Mouse (Mus musculus) ES-E14 (cell line): ENCODE data around the gene Rtn4. TPM values are rescaled to one million over a fixed set of nuclear protein-coding genes. Genes with fewer than 3 reads are reported as not detected.

Source experiments
- DNase-seq: peaks from one replicate; pipeline ENCODE4 v3.0.0-alpha.2; 2013; ENCODE audit warnings: low read depth, low spot score
- H3K27ac ChIP-seq: 2 replicates; pipeline ENCODE4 v1.5.1; 2012; ENCODE audit warnings: low read depth, mild to moderate bottlenecking, low read length, moderate library complexity, mixed read lengths; ENCODE audit not compliant: poor library complexity, insufficient read depth, severe bottlenecking
- H3K36me3 ChIP-seq: 2 replicates; pipeline ENCODE4 v1.6.1; 2012; ENCODE audit warnings: mild to moderate bottlenecking, low read length, moderate library complexity, mixed read lengths; ENCODE audit not compliant: control insufficient read depth, poor library complexity, insufficient read depth, severe bottlenecking
- H3K4me1 ChIP-seq, 2 experiments: fragments of 150-350 bp in 1 of 2; sonication (generic) in 1 of 2; 2 replicates each; pipeline ENCODE4 v1.6.1; 2012; ENCODE audit warnings: low read length in 2 of 2, mild to moderate bottlenecking in 1 of 2, mixed read lengths in 1 of 2; ENCODE audit not compliant: control insufficient read depth in 2 of 2, insufficient read depth in 2 of 2, poor library complexity in 1 of 2
- H3K4me3 ChIP-seq, 2 experiments: fragments of 150-350 bp in 1 of 2; sonication (generic) in 1 of 2; 2 replicates each; pipeline ENCODE4 v1.5.1; 2012; ENCODE audit warnings: low read length in 2 of 2, low read depth in 1 of 2, mild to moderate bottlenecking in 1 of 2, mixed read lengths in 1 of 2; ENCODE audit not compliant: insufficient read depth in 1 of 2, poor library complexity in 1 of 2, severe bottlenecking in 1 of 2
- H3K9ac ChIP-seq: 2 replicates; pipeline ENCODE4 v1.6.1; 2012; ENCODE audit warnings: low read depth, mild to moderate bottlenecking, low read length, mixed read lengths; ENCODE audit not compliant: poor library complexity, insufficient read depth, severe bottlenecking
- H3K9me3 ChIP-seq: fragments of 150-350 bp; sonication (generic); 2 replicates; pipeline ENCODE4 v1.6.1; 2012; ENCODE audit warnings: low read depth, mild to moderate bottlenecking, low read length; ENCODE audit not compliant: control insufficient read depth, insufficient read depth
- CHD2 ChIP-seq: IDR thresholded peaks from 2 replicates; pipeline ENCODE4 v1.6.1; 2014; ENCODE audit warnings: mild to moderate bottlenecking, low read depth, low read length, inconsistent platforms
- HCFC1 ChIP-seq: IDR thresholded peaks from 2 replicates; pipeline ENCODE4 v1.6.1; 2012; ENCODE audit warnings: low read length, inconsistent platforms, borderline replicate concordance; ENCODE audit not compliant: insufficient read depth
- MAFK ChIP-seq: IDR thresholded peaks from 2 replicates; pipeline ENCODE4 v1.6.1; 2014; ENCODE audit warnings: mild to moderate bottlenecking, low read depth, low read length, inconsistent platforms; ENCODE audit not compliant: insufficient read depth
- ZC3H11A ChIP-seq: IDR thresholded peaks from 2 replicates; pipeline ENCODE4 v1.6.1; 2012; ENCODE audit warnings: low read depth, mild to moderate bottlenecking, inconsistent platforms, low read length, borderline replicate concordance
- ZNF384 ChIP-seq: IDR thresholded peaks from 2 replicates; pipeline ENCODE4 v1.6.1; 2012; ENCODE audit warnings: low read depth, low read length, inconsistent platforms
- in situ Hi-C, 2 experiments: fragments of 600-800 bp; cut with MboI; formaldehyde crosslinking; loops; one replicate each; pipeline ENCODE4 v1.15.1; 2025; ENCODE audit warnings: low sequenced_read_pairs in 2 of 2, inconsistent platforms in 1 of 2; ENCODE audit not compliant: unreplicated experiment in 2 of 2
- total RNA-seq: library from RNA; depleted of rRNA; stranded (reverse); fragments of 300-350 nt; gene quantifications from 2 replicates; pipeline ENCODE4 v1.2.3, GENCODE M21; 2012

Rtn4 gene
- total RNA-seq, 1 experiment, result 368 TPM

DNA sequence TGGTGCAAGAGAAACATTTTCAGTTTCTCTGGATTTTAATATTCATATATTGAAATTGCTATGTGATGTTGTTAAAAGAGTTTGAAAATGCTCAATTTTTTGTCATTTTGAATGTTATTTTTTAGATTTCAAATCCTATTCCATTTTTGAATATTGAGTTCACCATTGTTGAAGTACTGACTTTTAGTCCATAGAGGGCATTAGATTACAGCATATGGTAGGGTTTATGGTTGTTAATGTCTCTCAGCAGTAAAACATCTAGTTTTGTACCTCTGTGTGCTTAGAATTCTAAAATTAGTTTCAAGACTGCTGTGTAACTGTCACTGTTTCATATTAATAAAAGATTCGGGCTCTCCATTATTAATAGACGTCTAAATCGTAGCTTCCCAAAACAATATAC, 22.8 kb downstream of the Rtn4 start:
- H3K27ac ChIP-seq, result no peak overlapping the region; the same call in 1 of the 2 replicates
- peaks cover 4 to 8% of the 10 kb centered on the region in 2 experiments for H3K4me1 ChIP-seq
- no peaks in the 10 kb centered on the region for H3K36me3 ChIP-seq
- in situ Hi-C loops, result no loop called here
- DNase-seq, result no peak
- TF ChIP-seq CHD2, result no peak
- TF ChIP-seq MAFK, result no peak
- no peak for TF ChIP-seq ZNF384
- no peak for TF ChIP-seq ZC3H11A
- H3K9ac ChIP-seq, result no peak overlapping the region
- H3K9me3 ChIP-seq, result no peaks in the 10 kb centered on the region
- no peak overlapping the region for H3K4me3 ChIP-seq

GRCm38 (mm10) chr11:29718541-29718940, 25.8 kb downstream of the Rtn4 start:
- no peaks in the 10 kb centered on the region for H3K36me3 ChIP-seq
- H3K4me1 ChIP-seq, result peaks cover 4 to 8% of the 10 kb centered on the region in 2 experiments
- no peak overlapping the region for H3K27ac ChIP-seq
- H3K4me3 ChIP-seq, result peak overlapping the region in 1 of 2 experiments; percentile 10; a peak in 1 of 4 replicates
- no peaks in the 10 kb centered on the region for H3K9me3 ChIP-seq
- H3K9ac ChIP-seq, result no peak overlapping the region
- TF ChIP-seq ZNF384 (no peak), CHD2 (no peak)
- DNase-seq, result no peak
- in situ Hi-C loops, result no loop called here

- no peak overlapping the region for H3K27ac ChIP-seq
- TF ChIP-seq HCFC1 (no peak), CHD2 (no peak), ZC3H11A (no peak), MAFK (no peak), ZNF384 (no peak)
- no peak overlapping the region for H3K9ac ChIP-seq
These were observed 26.9 kb downstream of the Rtn4 start for GRCm38 (mm10) chr11:29719597-29719996.

DNA sequence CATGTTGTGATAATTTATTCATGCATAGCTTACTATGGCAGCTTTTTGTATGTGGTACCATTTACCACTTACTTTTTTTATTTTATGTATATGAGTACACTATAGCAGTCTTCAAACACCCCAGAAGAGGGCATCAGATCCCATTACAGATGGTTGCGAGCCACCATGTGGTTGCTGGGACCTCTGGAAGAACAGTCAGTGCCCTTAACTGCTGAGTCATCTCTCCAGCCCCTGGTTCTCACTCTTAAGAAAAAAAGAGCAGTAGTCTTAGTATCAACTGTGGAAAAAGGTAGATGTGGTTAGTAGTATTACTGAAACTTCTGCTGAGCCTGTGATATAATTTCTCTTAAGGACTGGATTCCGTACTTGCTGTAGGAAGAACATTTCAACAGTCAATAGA, 31.5 kb downstream of the Rtn4 start:
- no peak overlapping the region for H3K9ac ChIP-seq
- no peaks in the 10 kb centered on the region; a peak in 3 of 4 replicates for H3K4me1 ChIP-seq
- no peaks in the 10 kb centered on the region for H3K9me3 ChIP-seq
- no peak overlapping the region for H3K4me3 ChIP-seq
- H3K36me3 ChIP-seq, result no peaks in the 10 kb centered on the region
- no peak overlapping the region for H3K27ac ChIP-seq
- in situ Hi-C loops, result no loop called here
- no peak for DNase-seq
- 0 out of 2 replicates have a peak, but pooled peaks have one; percentile 30 for TF ChIP-seq ZNF384
- TF ChIP-seq MAFK, result peak; percentile 95
- TF ChIP-seq CHD2, result no peak

More at GRCm38 (mm10) chr11:29719597-29719996, 26.9 kb downstream of the Rtn4 start:
- H3K4me3 ChIP-seq, result no peak overlapping the region
- no peak for DNase-seq
- in situ Hi-C loops, result no loop called here
- no peaks in the 10 kb centered on the region for H3K36me3 ChIP-seq
- peaks cover 4 to 6% of the 10 kb centered on the region in 2 experiments for H3K4me1 ChIP-seq
- H3K9me3 ChIP-seq, result no peaks in the 10 kb centered on the region

- Histone ChIP-seq H3K4me1 (no peaks in the 10 kb centered on the region; a peak in 3 of 4 replicates), H3K36me3 (no peaks in the 10 kb centered on the region), H3K27ac (no peak overlapping the region), H3K4me3 (no peak overlapping the region), H3K9me3 (no peaks in the 10 kb centered on the region), H3K9ac (no peak overlapping the region)
- no peak for DNase-seq
- in situ Hi-C loops, result no loop called here
- TF ChIP-seq ZNF384, result no peak
- TF ChIP-seq HCFC1, result no peak
- TF ChIP-seq ZC3H11A, result no peak
- TF ChIP-seq CHD2, result no peak
- no peak for TF ChIP-seq MAFK
These were observed 32.4 kb downstream of the Rtn4 start for GRCm38 (mm10) chr11:29725167-29725566.
